Comparison of ENCODE assay signal across 9 mouse cellular contexts in genomic region chrX:36839391-36839790, GRCm38 (mm10). TPM values are rescaled to one million over a fixed set of nuclear protein-coding genes. Genes with fewer than 3 reads are reported as not detected.
DNase-seq lines count a peak whose midpoint lies in the region; ATAC-seq lines count a peak whose summit lies in the region.
"Had no signal": no experiment of that assay in that cellular context is flagged by ENCODE, and none has a peak within 500 bp of the region (broad histone marks: within the 10 kb centered on the region; RNA-seq: fewer than 3 reads in every experiment).

No protein-coding gene starts in this region.

- ATAC-seq in heart, embryonic 12.5 days (ENCODE audit: insufficient number of reproducible peaks, low FRiP score): no peak
- ATAC-seq in granulocyte monocyte progenitor cell, adult 5-6 weeks (replicated peaks; ENCODE audit: poor library complexity, severe bottlenecking): peak; percentile 16; the same call in 1 of the 2 replicates
- no peak for ATAC-seq in forebrain, embryonic 16.5 days

- no peaks in the 10 kb centered on the region for H3K36me3 ChIP-seq in heart, embryonic 12.5 days
- H3K36me3 ChIP-seq in forebrain, embryonic 16.5 days (ENCODE audit: control insufficient read depth, insufficient read depth): no peaks in the 10 kb centered on the region
- H3K36me3 ChIP-seq: limb, embryonic 15.5 days had no signal

- H3K9me3 ChIP-seq in heart, embryonic 12.5 days (replicated peaks): no peaks in the 10 kb centered on the region
- H3K9me3 ChIP-seq in forebrain, embryonic 16.5 days (ENCODE audit: control insufficient read depth, low read length): no peaks in the 10 kb centered on the region
- H3K9me3 ChIP-seq: G1E; limb, embryonic 15.5 days had no signal

- H3K4me2 ChIP-seq in heart, embryonic 12.5 days: no peak overlapping the region
- no peak overlapping the region for H3K4me2 ChIP-seq in forebrain, embryonic 16.5 days (ENCODE audit: low read length)
- H3K4me2 ChIP-seq: limb, embryonic 15.5 days had no signal

- H3K4me1 ChIP-seq in heart, embryonic 12.5 days (replicated peaks): no peaks in the 10 kb centered on the region
- H3K4me1 ChIP-seq in forebrain, embryonic 16.5 days (replicated peaks; ENCODE audit: control insufficient read depth, insufficient read depth, low read length): no peaks in the 10 kb centered on the region
- H3K4me1 ChIP-seq: limb, embryonic 15.5 days had no signal

- no peak overlapping the region for H3K9ac ChIP-seq in heart, embryonic 12.5 days
- H3K9ac ChIP-seq in forebrain, embryonic 16.5 days (replicated peaks; ENCODE audit: low read depth, low read length): no peak overlapping the region
- H3K9ac ChIP-seq: limb, embryonic 15.5 days had no signal

- H3K27ac ChIP-seq in heart, embryonic 12.5 days (ENCODE audit: poor library complexity, severe bottlenecking): no peak overlapping the region; the same call in none of the 2 replicates
- no peak overlapping the region for H3K27ac ChIP-seq in forebrain, embryonic 16.5 days (ENCODE audit: low read length)
- H3K27ac ChIP-seq: limb, embryonic 15.5 days had no signal

- no peaks in the 10 kb centered on the region for H3K27me3 ChIP-seq in heart, embryonic 12.5 days (replicated peaks)
- H3K27me3 ChIP-seq in forebrain, embryonic 16.5 days (replicated peaks; ENCODE audit: control insufficient read depth, insufficient read depth, low read length): no peaks in the 10 kb centered on the region
- H3K27me3 ChIP-seq: limb, embryonic 15.5 days had no signal

- 65% methylated on average over 7 of the region's 7 CpGs for WGBS in heart, embryonic 12.5 days
- WGBS in forebrain, embryonic 16.5 days: 63% methylated on average over 7 of the region's 7 CpGs

- no peak overlapping the region for H3K4me3 ChIP-seq in heart, embryonic 12.5 days
- H3K4me3 ChIP-seq in forebrain, embryonic 16.5 days (replicated peaks; ENCODE audit: low read length): no peak overlapping the region
- H3K4me3 ChIP-seq: limb, embryonic 15.5 days had no signal

- peak; percentile 17 for DNase-seq in heart, adult 8-10 months (ENCODE audit: low spot score)
- peak; percentile 44 for DNase-seq in MN1 (ENCODE audit: low spot score)
- DNase-seq in kidney, postnatal 36 days: peak; percentile 65 to 68
- DNase-seq in layer of hippocampus, adult 8-10 months (ENCODE audit: low spot score in 2 of 2): no peak

RNA-seq across cellular contexts. Expression of gene Ube2a, which starts 34.3 kb away (rescaled TPM):
- total RNA-seq in heart, adult 8-10 months (2022): 10 to 100 TPM; 61.7 to 72.1 (median 66.5) TPM
- 116 and 124 TPM in 2 replicates for polyA plus RNA-seq in heart, embryonic 12.5 days (2016; fragmentation: Nextera tagmentation; extraction: Ambion mirVana)
- total RNA-seq in granulocyte monocyte progenitor cell, adult 5-6 weeks (2014; fragmentation: Nextera tagmentation): 108 and 126 TPM in 2 replicates
- total RNA-seq in granulocyte monocyte progenitor cell, adult 5-6 weeks (2017): 12.7 and 28.0 TPM in 2 replicates
- 10 to 100 TPM; 45.6 to 57.6 (median 53.9) TPM for total RNA-seq in layer of hippocampus, adult 8-10 months (2022)
- 109 and 112 TPM in 2 replicates for polyA plus RNA-seq in forebrain, embryonic 16.5 days (2015; fragmentation: Nextera tagmentation; extraction: Ambion mirVana)

RNA-seq across cellular contexts. Expression of gene C330007P06Rik, which starts 34.5 kb away (rescaled TPM):
- 10 to 100 TPM; 14.4 to 16.6 (median 15.4) TPM for total RNA-seq in heart, adult 8-10 months (2022)
- 21.8 and 24.0 TPM in 2 replicates for polyA plus RNA-seq in heart, embryonic 12.5 days (2016; fragmentation: Nextera tagmentation; extraction: Ambion mirVana)
- total RNA-seq in granulocyte monocyte progenitor cell, adult 5-6 weeks (2014; fragmentation: Nextera tagmentation): 26.3 and 26.8 TPM in 2 replicates
- total RNA-seq in granulocyte monocyte progenitor cell, adult 5-6 weeks (2017): 70.1 and 71.1 TPM in 2 replicates
- 10 to 100 TPM; 37.8 to 41.6 (median 41.1) TPM for total RNA-seq in layer of hippocampus, adult 8-10 months (2022)
- polyA plus RNA-seq in forebrain, embryonic 16.5 days (2015; fragmentation: Nextera tagmentation; extraction: Ambion mirVana): 25.2 and 30.8 TPM in 2 replicates

RNA-seq across cellular contexts. Expression of gene Slc25a5, which starts 43.9 kb away (rescaled TPM):
- total RNA-seq in heart, adult 8-10 months (2022): 100 to 1,000 TPM; 320 to 424 (median 359) TPM
- polyA plus RNA-seq in heart, embryonic 12.5 days (2016; fragmentation: Nextera tagmentation; extraction: Ambion mirVana): 989 and 1,024 TPM in 2 replicates
- 933 and 1,044 TPM in 2 replicates for total RNA-seq in granulocyte monocyte progenitor cell, adult 5-6 weeks (2014; fragmentation: Nextera tagmentation)
- total RNA-seq in granulocyte monocyte progenitor cell, adult 5-6 weeks (2017): 865 and 1,012 TPM in 2 replicates
- 100 to 1,000 TPM; 319 to 349 (median 332) TPM for total RNA-seq in layer of hippocampus, adult 8-10 months (2022)
- polyA plus RNA-seq in forebrain, embryonic 16.5 days (2015; fragmentation: Nextera tagmentation; extraction: Ambion mirVana): 460 and 461 TPM in 2 replicates

Comparison
In these comparisons a context has a peak if more than half of its experiments do, and no peak if none do; other contexts are left out.
1. DNase-seq: peak in heart, adult 8-10 months (single experiment), MN1 (single experiment) and kidney, postnatal 36 days (2 of 2); none in layer of hippocampus, adult 8-10 months (0 of 2).